Mouse (Mus musculus): ENCODE measurements around the gene Myo16.

The Myo16 gene

GRCm38 (mm10) chr8:10175976-10176375 is 22.3 kb downstream of the Myo16 start:
- in situ Hi-C loops (cut with MboI): no loop called here

GRCm38 (mm10) chr8:10177131-10177530 is 23.4 kb downstream of the Myo16 start:
- in situ Hi-C loops (cut with MboI): no loop called here

GRCm38 (mm10) chr8:10178986-10179385 is 25.3 kb downstream of the Myo16 start:
- in situ Hi-C loops (cut with MboI): no loop called here

GRCm38 (mm10) chr8:10190607-10191006 is 36.9 kb downstream of the Myo16 start:
- in situ Hi-C loops (cut with MboI): no loop called here

- in situ Hi-C loops (cut with MboI): no loop called here
Measured at GRCm38 (mm10) chr8:10198164-10198563, 44.5 kb downstream of the Myo16 start.

GRCm38 (mm10) chr8:10199301-10199700 is 45.6 kb downstream of the Myo16 start:
- in situ Hi-C loops (cut with MboI): no loop called here

- in situ Hi-C loops (cut with MboI): no loop called here
Measured at GRCm38 (mm10) chr8:10200042-10200441, 46.3 kb downstream of the Myo16 start.

GRCm38 (mm10) chr8:10215023-10215422 is 61.3 kb downstream of the Myo16 start:
- in situ Hi-C loops (cut with MboI): no loop called here

- in situ Hi-C loops (cut with MboI): no loop called here
Measured at GRCm38 (mm10) chr8:10219761-10220276, 66.1 kb downstream of the Myo16 start.

GRCm38 (mm10) chr8:10222770-10223169 is 69.1 kb downstream of the Myo16 start:
- in situ Hi-C loops (cut with MboI): no loop called here

GRCm38 (mm10) chr8:10223528-10224194 is 70.0 kb downstream of the Myo16 start:
- in situ Hi-C loops (cut with MboI): no loop called here

GRCm38 (mm10) chr8:10224305-10224971 is 70.7 kb downstream of the Myo16 start:
- in situ Hi-C loops (cut with MboI): no loop called here

- in situ Hi-C loops (cut with MboI): no loop called here
Measured at GRCm38 (mm10) chr8:10225018-10225417, 71.3 kb downstream of the Myo16 start.

- in situ Hi-C loops (cut with MboI): no loop called here
Measured at GRCm38 (mm10) chr8:10230746-10231369, 77.1 kb downstream of the Myo16 start.

- in situ Hi-C loops (cut with MboI): no loop called here
Measured at GRCm38 (mm10) chr8:10234516-10234915, 80.8 kb downstream of the Myo16 start.

- in situ Hi-C loops (cut with MboI): no loop called here
Measured at GRCm38 (mm10) chr8:10243344-10243743, 89.6 kb downstream of the Myo16 start.

- in situ Hi-C loops (cut with MboI): no loop called here
Measured at GRCm38 (mm10) chr8:10249156-10249555, 95.4 kb downstream of the Myo16 start.

- in situ Hi-C loops (cut with MboI): no loop called here
Measured at GRCm38 (mm10) chr8:10255741-10256140, 102.0 kb downstream of the Myo16 start.

GRCm38 (mm10) chr8:10256563-10256962 is 102.9 kb downstream of the Myo16 start:
- in situ Hi-C loops (cut with MboI): no loop called here

GRCm38 (mm10) chr8:10270094-10270493 is 116.4 kb downstream of the Myo16 start:
- in situ Hi-C loops (cut with MboI): no loop called here

GRCm38 (mm10) chr8:10292600-10292999 is 138.9 kb downstream of the Myo16 start:
- in situ Hi-C loops (cut with MboI): no loop called here

- in situ Hi-C loops (cut with MboI): no loop called here
Measured at GRCm38 (mm10) chr8:10300797-10301196, 147.1 kb downstream of the Myo16 start.

GRCm38 (mm10) chr8:10303061-10303460 is 149.3 kb downstream of the Myo16 start:
- in situ Hi-C loops (cut with MboI): no loop called here
